Mouse (Mus musculus) telencephalon, adult 2 months (tissue): ENCODE data around the gene Nos1ap.

Experiments used
- DNase-seq: peaks from one replicate; pipeline ENCODE4 v3.0.0-alpha.2; 2011; ENCODE audit warnings: low read depth, low spot score

The Nos1ap gene

GRCm38 (mm10) chr1:170502491-170503276 is 87.0 kb downstream of the Nos1ap start:
- DNase-seq = no peak

GRCm38 (mm10) chr1:170501970-170502369 is 87.7 kb downstream of the Nos1ap start:
- DNase-seq = no peak

- no peak for DNase-seq
Observed at GRCm38 (mm10) chr1:170501556-170501955, 88.1 kb downstream of the Nos1ap start.

- DNase-seq = no peak
Observed at GRCm38 (mm10) chr1:170499891-170500290, 89.8 kb downstream of the Nos1ap start.

GRCm38 (mm10) chr1:170499466-170499865 is 90.2 kb downstream of the Nos1ap start:
- no peak for DNase-seq

GRCm38 (mm10) chr1:170498645-170499044 is 91.0 kb downstream of the Nos1ap start:
- DNase-seq = no peak

- DNase-seq = no peak
Observed at GRCm38 (mm10) chr1:170496221-170496620, 93.4 kb downstream of the Nos1ap start.

- no peak for DNase-seq
Observed at GRCm38 (mm10) chr1:170495538-170496183, 94.0 kb downstream of the Nos1ap start.

GRCm38 (mm10) chr1:170492527-170492926 is 97.1 kb downstream of the Nos1ap start:
- no peak for DNase-seq

- no peak for DNase-seq
Observed at GRCm38 (mm10) chr1:170492027-170492426, 97.6 kb downstream of the Nos1ap start.

GRCm38 (mm10) chr1:170489936-170490335 is 99.7 kb downstream of the Nos1ap start:
- no peak for DNase-seq

- DNase-seq = no peak
Observed at GRCm38 (mm10) chr1:170489450-170489849, 100.2 kb downstream of the Nos1ap start.

GRCm38 (mm10) chr1:170485119-170485518 is 104.5 kb downstream of the Nos1ap start:
- DNase-seq = no peak

- DNase-seq = no peak
Observed at GRCm38 (mm10) chr1:170482236-170482905, 107.3 kb downstream of the Nos1ap start.

GRCm38 (mm10) chr1:170481093-170481492 is 108.6 kb downstream of the Nos1ap start:
- DNase-seq = no peak

- no peak for DNase-seq
Observed at GRCm38 (mm10) chr1:170479458-170479798, 110.2 kb downstream of the Nos1ap start.

GRCm38 (mm10) chr1:170478791-170479457 is 110.7 kb downstream of the Nos1ap start:
- DNase-seq = no peak

- no peak for DNase-seq
Observed at GRCm38 (mm10) chr1:170477636-170478600, 111.7 kb downstream of the Nos1ap start.

- DNase-seq = no peak
Observed at GRCm38 (mm10) chr1:170473460-170473859, 116.2 kb downstream of the Nos1ap start.

GRCm38 (mm10) chr1:170472861-170473260 is 116.8 kb downstream of the Nos1ap start:
- no peak for DNase-seq
